Mouse (Mus musculus): ENCODE measurements around the gene Hoxb3.

Hoxb3 gene

GRCm38 (mm10) chr11:96288455-96289221 is 34.5 kb upstream of the Hoxb3 start:
- DNase-seq (ENCODE audit: low spot score in 2 of 2) = no peak

- no peak for DNase-seq (ENCODE audit: low spot score in 2 of 2)
Measured at GRCm38 (mm10) chr11:96289293-96289692, 33.8 kb upstream of the Hoxb3 start.

- no peak for DNase-seq (ENCODE audit: low spot score in 2 of 2)
Measured at GRCm38 (mm10) chr11:96289837-96290236, 33.3 kb upstream of the Hoxb3 start.

- no peak for DNase-seq (ENCODE audit: low spot score in 2 of 2)
Measured at GRCm38 (mm10) chr11:96290705-96291355, 32.3 kb upstream of the Hoxb3 start.

GRCm38 (mm10) chr11:96291681-96292564 is 31.2 kb upstream of the Hoxb3 start, which contains the start of gene Hoxb6:
Gene Hoxb6 (plus strand): TSS chr11:96292476.
- DNase-seq (ENCODE audit: low spot score in 2 of 2) = peak in 1 of 2 experiments; percentile 76

- no peak for DNase-seq (ENCODE audit: low spot score in 2 of 2)
Measured at GRCm38 (mm10) chr11:96292565-96293301, 30.4 kb upstream of the Hoxb3 start.

- no peak for DNase-seq (ENCODE audit: low spot score in 2 of 2)
Measured at GRCm38 (mm10) chr11:96293302-96293921, 29.7 kb upstream of the Hoxb3 start.

- DNase-seq (ENCODE audit: low spot score in 2 of 2) = peak in 1 of 2 experiments; percentile 82
Measured at GRCm38 (mm10) chr11:96294245-96295091, 28.7 kb upstream of the Hoxb3 start.

- no peak for DNase-seq (ENCODE audit: low spot score in 2 of 2)
Measured at GRCm38 (mm10) chr11:96295092-96295835, 27.9 kb upstream of the Hoxb3 start.

- DNase-seq (ENCODE audit: low spot score in 2 of 2) = no peak
Measured at GRCm38 (mm10) chr11:96296997-96297396, 26.1 kb upstream of the Hoxb3 start.

GRCm38 (mm10) chr11:96297428-96297827 is 25.7 kb upstream of the Hoxb3 start:
- DNase-seq (ENCODE audit: low spot score in 2 of 2) = no peak

GRCm38 (mm10) chr11:96297968-96298635 is 25.0 kb upstream of the Hoxb3 start:
- DNase-seq (ENCODE audit: low spot score in 2 of 2) = no peak

- DNase-seq (ENCODE audit: low spot score in 2 of 2) = no peak
Measured at GRCm38 (mm10) chr11:96298895-96299667, 24.0 kb upstream of the Hoxb3 start.

GRCm38 (mm10) chr11:96299781-96300180 is 23.3 kb upstream of the Hoxb3 start:
- DNase-seq (ENCODE audit: low spot score in 2 of 2) = no peak

- DNase-seq (ENCODE audit: low spot score in 2 of 2) = no peak
Measured at GRCm38 (mm10) chr11:96300354-96301063, 22.6 kb upstream of the Hoxb3 start.

- DNase-seq (ENCODE audit: low spot score in 2 of 2) = no peak
Measured at GRCm38 (mm10) chr11:96301064-96301431, 22.1 kb upstream of the Hoxb3 start.

- no peak for DNase-seq (ENCODE audit: low spot score in 2 of 2)
Measured at GRCm38 (mm10) chr11:96301837-96302236, 21.3 kb upstream of the Hoxb3 start.
